ENCODE assay signal across 13 mouse cellular contexts in the genomic region with DNA sequence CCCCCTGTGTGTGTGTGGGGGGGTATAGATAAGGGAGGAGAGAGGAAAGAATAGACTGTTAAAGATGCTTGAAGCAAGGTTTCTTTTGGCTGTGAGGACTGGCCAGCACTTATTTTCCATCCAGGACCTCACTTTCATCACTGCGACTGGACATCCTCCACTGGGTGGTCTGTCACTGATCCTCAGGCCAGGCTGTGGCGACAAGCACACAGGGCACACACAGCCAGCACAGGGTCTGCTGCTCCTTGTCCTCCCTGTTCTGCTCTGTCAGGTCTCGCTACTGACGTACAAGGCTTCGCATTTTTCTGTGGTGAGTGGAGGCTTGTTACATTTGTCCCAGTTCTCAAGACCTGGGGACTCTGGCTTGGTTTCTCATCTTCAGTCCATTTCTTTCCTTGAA.
DNase-seq lines count a peak whose midpoint lies in the region; ATAC-seq and TF ChIP-seq lines count a peak whose summit lies in the region.
"Had no signal": no experiment of that assay in that cellular context is flagged by ENCODE, and none has a peak within 500 bp of the region (broad histone marks: within the 10 kb centered on the region; RNA-seq: fewer than 3 reads in every experiment).

No protein-coding gene starts in this region.

- no peak for TF ChIP-seq POLR2A in heart, adult 2 months (IDR thresholded peaks at IDR 0.05; ENCODE audit: insufficient read depth, low read depth, low read length)
- TF ChIP-seq POLR2A in cerebellum, adult 2 months (IDR thresholded peaks at IDR 0.05; ENCODE audit: borderline replicate concordance, insufficient read depth, low read length): no peak

- no peak overlapping the region for H3K9ac ChIP-seq in kidney, embryonic 14.5 days (ENCODE audit: low read depth, low read length)
- peak overlapping the region; percentile 63; the same call in 1 of the 2 replicates for H3K9ac ChIP-seq in heart, adult 2 months (ENCODE audit: low read depth, low read length)
- no peak overlapping the region for H3K9ac ChIP-seq in intestine, postnatal 0 days (ENCODE audit: low read depth, low read length)
- H3K9ac ChIP-seq: forebrain, embryonic 15.5 days had no signal

- peaks cover 18% of the 10 kb centered on the region; the same call in 1 of the 2 replicates for H3K4me1 ChIP-seq in kidney, embryonic 14.5 days (ENCODE audit: control insufficient read depth, insufficient read depth, low read length)
- H3K4me1 ChIP-seq in heart, adult 2 months (ENCODE audit: control insufficient read depth, insufficient read depth, low read length): peaks cover 20% of the 10 kb centered on the region
- peaks cover 5% of the 10 kb centered on the region for H3K4me1 ChIP-seq in intestine, postnatal 0 days (replicated peaks; ENCODE audit: control insufficient read depth, insufficient read depth, low read length)
- peaks cover 2% of the 10 kb centered on the region; the same call in 1 of the 2 replicates for H3K4me1 ChIP-seq in cerebellum, adult 2 months (ENCODE audit: control insufficient read depth, insufficient read depth, low read length)
- H3K4me1 ChIP-seq: forebrain, embryonic 15.5 days had no signal

- H3K27ac ChIP-seq in kidney, embryonic 14.5 days (ENCODE audit: low read depth, low read length): no peak overlapping the region
- peak overlapping the region; percentile 69 for H3K27ac ChIP-seq in heart, adult 2 months
- peak overlapping the region; percentile 35; the same call in 1 of the 2 replicates for H3K27ac ChIP-seq in intestine, postnatal 0 days (ENCODE audit: low read depth, low read length)
- no peak overlapping the region for H3K27ac ChIP-seq in cerebellum, adult 2 months (ENCODE audit: insufficient read depth, low read length)
- H3K27ac ChIP-seq: embryonic facial prominence, embryonic 10.5 days; forebrain, embryonic 15.5 days; layer of hippocampus, adult 2 months had no signal

- no peaks in the 10 kb centered on the region for H3K79me3 ChIP-seq in C2C12 (ENCODE audit: low read depth)

- H3ac ChIP-seq in C2C12 (ENCODE audit: control insufficient read depth, insufficient read length, low read depth): peak overlapping the region; percentile 74

- DNase-seq in kidney, adult 8-10 months: no peak
- peak; percentile 53 to 57 for DNase-seq in heart, adult 2 months
- no peak for DNase-seq in right cerebral cortex, postnatal 25 days
- DNase-seq in spleen, adult 18-20 months: no peak
- DNase-seq in cerebellum, adult 2 months: no peak
- DNase-seq: thymus, adult 18-20 months had no signal

- H3K27me3 ChIP-seq in kidney, embryonic 14.5 days (ENCODE audit: control insufficient read depth, insufficient read depth, low read length): no peaks in the 10 kb centered on the region
- H3K27me3 ChIP-seq in C2C12 (ENCODE audit: control insufficient read depth, insufficient read depth, insufficient read length): no peaks in the 10 kb centered on the region
- no peaks in the 10 kb centered on the region; the same call in 1 of the 2 replicates for H3K27me3 ChIP-seq in heart, adult 2 months (ENCODE audit: control insufficient read depth, insufficient read depth, low read length)
- no peaks in the 10 kb centered on the region for H3K27me3 ChIP-seq in intestine, postnatal 0 days (replicated peaks; ENCODE audit: control insufficient read depth, insufficient read depth, low read length)
- H3K27me3 ChIP-seq in cerebellum, adult 2 months (ENCODE audit: control insufficient read depth, insufficient read depth, low read length): no peaks in the 10 kb centered on the region
- H3K27me3 ChIP-seq: forebrain, embryonic 15.5 days had no signal

- H3K79me2 ChIP-seq in C2C12 (ENCODE audit: control insufficient read depth, insufficient read depth): no peaks in the 10 kb centered on the region
- no peaks in the 10 kb centered on the region for H3K79me2 ChIP-seq in heart, adult 2 months (replicated peaks; ENCODE audit: control insufficient read depth, insufficient read depth, low read length)

- no peak for TF ChIP-seq CTCF in C2C12 (IDR thresholded peaks at IDR 0.05; ENCODE audit: control insufficient read depth, insufficient read depth, insufficient read length)
- no peak for TF ChIP-seq CTCF in heart, adult 2 months (IDR thresholded peaks at IDR 0.05)
- TF ChIP-seq CTCF in intestine, postnatal 0 days (IDR thresholded peaks at IDR 0.05; ENCODE audit: low read depth): no peak
- TF ChIP-seq CTCF in cerebellum, adult 2 months (IDR thresholded peaks at IDR 0.05; ENCODE audit: borderline replicate concordance, insufficient read depth, low read depth, low read length): no peak

- no peak overlapping the region for H3K4me3 ChIP-seq in kidney, embryonic 14.5 days (ENCODE audit: low read length)
- no peak overlapping the region for H3K4me3 ChIP-seq in C2C12 (ENCODE audit: insufficient read depth, poor library complexity, severe bottlenecking)
- H3K4me3 ChIP-seq in heart, adult 2 months: no peak overlapping the region
- no peak overlapping the region for H3K4me3 ChIP-seq in intestine, postnatal 0 days (ENCODE audit: low read depth, low read length)
- no peak overlapping the region for H3K4me3 ChIP-seq in cerebellum, adult 2 months (replicated peaks; ENCODE audit: insufficient read depth, low read depth, low read length)
- H3K4me3 ChIP-seq: embryonic facial prominence, embryonic 10.5 days; forebrain, embryonic 15.5 days; layer of hippocampus, adult 2 months had no signal

- TF ChIP-seq EP300 in heart, adult 2 months (IDR thresholded peaks at IDR 0.05; ENCODE audit: insufficient read depth, low read depth, low read length): no peak

- no peak overlapping the region for H3K4me2 ChIP-seq in kidney, embryonic 14.5 days (replicated peaks; ENCODE audit: low read depth, low read length)
- H3K4me2 ChIP-seq in intestine, postnatal 0 days (replicated peaks; ENCODE audit: low read depth): no peak overlapping the region
- H3K4me2 ChIP-seq: forebrain, embryonic 15.5 days; liver, embryonic 11.5 days had no signal

- ATAC-seq in kidney, embryonic 14.5 days (ENCODE audit: low FRiP score, low TSS enrichment): peak; percentile 50; the same call in 1 of the 2 replicates
- no peak for ATAC-seq in intestine, postnatal 0 days
- ATAC-seq: forebrain, embryonic 15.5 days had no signal

- intact Hi-C loops in heart, adult 2 months (cut with DNase I): no loop called here

- whole genome bisulfite sequencing in kidney, embryonic 14.5 days: 43% methylated on average over 5 of the region's 5 CpGs
- WGBS in heart, adult 2 months: 55% methylated on average over 5 of the region's 5 CpGs
- 66% methylated on average over 5 of the region's 5 CpGs for whole genome bisulfite sequencing in intestine, postnatal 0 days
- 68% methylated on average over 5 of the region's 5 CpGs for WGBS in cerebellum, adult 2 months

- H3K9me3 ChIP-seq in kidney, embryonic 14.5 days (ENCODE audit: control insufficient read depth, low read length): no peaks in the 10 kb centered on the region; the same call in 1 of the 2 replicates
- H3K9me3 ChIP-seq in intestine, postnatal 0 days (ENCODE audit: control insufficient read depth): no peaks in the 10 kb centered on the region
- H3K9me3 ChIP-seq: embryonic facial prominence, embryonic 10.5 days; forebrain, embryonic 15.5 days had no signal

- no peaks in the 10 kb centered on the region for H3K36me3 ChIP-seq in kidney, embryonic 14.5 days (ENCODE audit: control insufficient read depth, insufficient read depth, low read length)
- no peaks in the 10 kb centered on the region for H3K36me3 ChIP-seq in C2C12 (ENCODE audit: control insufficient read depth, insufficient read depth)
- peaks cover 13% of the 10 kb centered on the region for H3K36me3 ChIP-seq in heart, adult 2 months (ENCODE audit: control insufficient read depth, insufficient read depth, low read length)
- H3K36me3 ChIP-seq in intestine, postnatal 0 days (ENCODE audit: control insufficient read depth, insufficient read depth): no peaks in the 10 kb centered on the region
- H3K36me3 ChIP-seq: embryonic facial prominence, embryonic 10.5 days; forebrain, embryonic 15.5 days had no signal

TF ChIP-seq in C2C12, 6 proteins besides CTCF, POLR2A, EP300 and RAD21:
- no peak for TF ChIP-seq CEBPB (IDR thresholded peaks at IDR 0.05; ENCODE audit: low read depth)
- TF ChIP-seq USF1 (IDR thresholded peaks at IDR 0.05; ENCODE audit: low read depth): no peak
- no peak for TF ChIP-seq MAX (IDR thresholded peaks at IDR 0.05)
- no peak for TF ChIP-seq FOSL1 (IDR thresholded peaks at IDR 0.05; ENCODE audit: insufficient read depth, low read length, poor library complexity, severe bottlenecking)
- no peak for TF ChIP-seq MYOD1 (IDR thresholded peaks at IDR 0.05; ENCODE audit: control insufficient read depth, insufficient read length, low read depth)

Comparison
In these comparisons a context has a peak if more than half of its experiments do, and no peak if none do; other contexts are left out.
1. H3K27ac ChIP-seq: peak in heart, adult 2 months (single experiment) and intestine, postnatal 0 days (single experiment); none in kidney, embryonic 14.5 days (single experiment) and cerebellum, adult 2 months (single experiment).
2. DNase-seq: peak in heart, adult 2 months (2 of 2); none in kidney, adult 8-10 months (0 of 2), right cerebral cortex, postnatal 25 days (single experiment), spleen, adult 18-20 months (0 of 2) and cerebellum, adult 2 months (0 of 2).